Mouse (Mus musculus) mouse trophoblast stem cell (cell line): ENCODE measurements at regions not wholly inside any gene's neighbourhood (a gene's known extent, or its start where the extent isn't known, plus 50 kb on each side); places are given as distances from the start of the nearest gene placed in this dataset.
"Not testable (repeated sequence)": the region's sequence is repeated elsewhere in the genome, so short reads cannot be mapped to it uniquely, and the experiment has no call there.

Source experiments
- in situ Hi-C, 2 experiments: fragments of 300-500 bp; cut with MseI, MboI; formaldehyde crosslinking; loops; 2 replicates in 1 of 2; 3 replicates in 1 of 2; pipeline ENCODE4 v1.15.1; 2025

- in situ Hi-C loops: loop anchor here (25.0 kb wide), 1 partner anchor 918 kb away; no protein-coding TSS in a partner anchor
These were observed 1008.3 kb downstream of the Basp1 start for GRCm38 (mm10) chr15:24405305-24405704.

- in situ Hi-C loops: loop anchor here (25.0 kb wide), 1 partner anchor 913 kb away; no protein-coding TSS in a partner anchor
These were observed 1013.5 kb downstream of the Basp1 start for GRCm38 (mm10) chr15:24400088-24400487.

GRCm38 (mm10) chr15:24358398-24358797 is 1055.2 kb downstream of the Basp1 start:
- in situ Hi-C loops: no loop called here

DNA sequence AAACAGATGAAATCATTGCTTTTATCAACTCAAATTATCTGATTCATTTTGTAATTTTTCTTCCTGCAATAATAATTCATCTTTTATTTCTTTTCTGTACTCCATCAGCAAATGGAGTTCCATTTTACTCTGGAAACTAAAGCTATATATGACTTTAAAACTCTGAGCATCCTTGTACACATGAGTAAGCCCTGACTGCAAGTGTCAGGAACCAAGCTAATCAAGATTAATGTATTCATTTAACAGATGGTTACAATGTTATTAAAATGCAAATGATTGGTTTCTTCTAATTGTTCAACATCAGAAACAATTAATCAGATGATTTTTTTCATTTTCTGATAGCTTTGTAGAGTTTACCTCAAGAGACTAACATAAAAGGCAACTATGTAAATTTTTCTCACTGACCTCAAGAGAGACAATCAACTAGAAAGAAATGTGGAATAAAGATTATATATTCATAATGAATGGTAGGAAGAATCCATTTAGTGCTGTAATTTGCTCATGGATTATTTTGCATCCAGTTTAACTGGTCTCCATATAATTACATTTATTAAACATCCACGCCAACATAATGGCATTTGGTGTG is 1064.5 kb downstream of the Basp1 start:
- in situ Hi-C loops: no loop called here

DNA sequence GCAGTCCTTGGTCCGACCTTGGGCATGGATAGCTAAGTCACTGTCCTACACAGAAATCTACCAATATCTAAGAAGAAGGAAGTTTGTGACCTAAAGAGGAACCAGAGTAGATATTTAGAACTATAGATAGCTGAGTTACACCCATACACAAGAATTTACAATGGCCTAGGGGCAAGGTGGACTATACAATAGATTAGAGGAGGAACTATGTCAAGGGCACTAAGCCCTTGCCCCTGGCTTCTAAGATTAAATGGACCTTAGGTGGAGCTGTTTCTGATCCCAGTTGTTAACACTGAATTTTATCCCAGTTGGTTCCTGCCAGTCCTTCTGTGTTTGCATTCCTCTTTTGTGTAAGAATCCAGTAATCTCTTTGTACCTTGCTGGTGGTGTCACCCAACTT is 1077.7 kb downstream of the Basp1 start:
- in situ Hi-C loops: not testable (repeated sequence)

- in situ Hi-C loops: not testable (repeated sequence)
These were observed 1110.4 kb downstream of the Basp1 start for GRCm38 (mm10) chr15:24303123-24303522.

DNA sequence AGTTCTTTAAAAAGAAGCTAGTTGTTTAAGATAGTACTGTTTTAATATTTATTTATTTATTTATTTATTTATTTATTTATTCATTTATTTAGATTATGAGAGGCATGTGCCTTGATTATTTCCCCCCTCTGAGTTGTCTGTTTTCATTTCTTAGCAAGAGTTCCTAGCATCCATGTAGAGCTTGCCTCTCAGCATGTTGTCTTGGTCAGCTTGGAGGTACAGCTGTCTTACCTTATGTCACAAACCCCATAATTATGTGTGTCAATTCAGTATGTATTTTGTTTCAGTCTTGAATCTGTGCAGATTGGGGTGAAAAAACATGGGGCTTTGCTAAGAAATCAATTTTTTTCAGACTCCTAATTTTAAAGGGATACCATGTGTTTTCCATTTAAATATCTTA is 1116.3 kb downstream of the Basp1 start:
- in situ Hi-C loops: no loop called here

DNA sequence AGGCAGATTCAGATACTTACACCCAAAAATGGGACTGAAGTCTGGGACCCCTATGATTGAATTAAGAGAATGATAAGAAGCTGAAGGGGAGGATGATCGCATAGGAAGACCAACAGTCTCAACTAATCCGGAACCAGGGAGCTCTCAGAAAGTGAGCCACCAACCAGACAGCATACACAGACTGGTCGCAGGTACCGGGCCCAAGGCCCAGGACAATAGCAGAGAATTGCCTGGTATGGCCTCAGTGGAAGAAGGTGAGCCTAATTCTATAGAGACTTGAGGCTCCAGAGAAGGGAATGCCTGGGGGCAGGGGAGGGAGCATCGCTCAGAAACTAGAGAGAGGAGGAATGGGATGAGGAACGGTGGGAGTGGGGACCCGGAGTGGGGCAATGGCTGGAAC is 1116.8 kb downstream of the Basp1 start:
- in situ Hi-C loops: no loop called here

GRCm38 (mm10) chr15:24275100-24275499 is 1138.5 kb downstream of the Basp1 start:
- in situ Hi-C loops: no loop called here

DNA sequence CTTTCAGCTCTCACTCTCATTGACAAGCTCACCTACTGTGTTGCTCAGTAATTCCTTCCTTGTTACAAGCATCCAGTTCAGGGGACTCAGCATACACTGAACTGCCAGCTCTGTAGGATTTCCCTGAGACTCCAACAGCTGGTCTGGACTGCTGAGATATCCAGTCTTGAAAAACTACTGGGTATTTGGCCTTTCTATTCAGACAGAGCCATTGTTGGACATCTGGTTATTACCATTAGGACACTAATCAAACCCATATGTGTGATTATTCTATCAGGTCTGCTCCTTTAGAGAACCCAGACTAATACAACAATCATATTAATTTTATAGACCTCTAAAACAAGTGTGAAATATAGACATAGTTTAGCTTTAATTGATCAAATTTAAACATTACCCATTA is 1146.2 kb downstream of the Basp1 start:
- in situ Hi-C loops: no loop called here
